ENCODE assay signal across 8 mouse cellular contexts in the genomic region with DNA sequence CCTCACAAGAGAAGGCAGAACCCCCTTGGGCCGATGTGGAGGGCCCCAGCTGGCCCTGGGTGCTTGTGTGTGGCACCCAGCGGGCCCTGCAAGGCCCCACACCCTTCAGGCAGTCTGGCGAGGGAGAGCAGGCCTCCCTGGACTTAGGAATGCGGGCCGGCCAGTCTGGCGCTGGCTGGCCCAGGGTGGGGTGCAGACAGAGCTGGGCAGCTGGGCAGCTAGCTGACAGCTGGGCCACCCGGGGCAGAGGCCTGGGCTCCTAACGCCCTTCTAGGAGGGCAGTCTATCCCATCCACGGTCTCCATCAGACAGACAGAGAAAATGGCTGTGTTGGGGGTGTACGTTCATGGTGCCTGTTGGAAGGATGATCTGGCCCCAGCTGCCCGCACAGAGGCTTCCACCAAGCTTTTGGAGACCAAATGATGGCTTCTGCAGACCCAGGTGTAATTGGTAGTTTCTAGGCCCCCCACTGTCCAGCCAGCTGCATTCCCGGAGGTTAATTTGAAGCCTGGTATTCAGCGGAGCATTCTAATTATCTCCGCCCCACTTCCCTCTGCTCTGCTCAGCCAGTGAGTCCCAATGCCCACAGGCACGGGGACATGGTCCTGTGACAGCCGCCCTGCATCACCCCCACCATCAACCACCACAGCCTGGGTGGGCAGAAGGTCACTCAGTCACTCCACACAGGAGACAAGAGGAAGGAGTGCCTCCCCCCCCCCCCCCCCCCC. TPM values are rescaled to one million over a fixed set of nuclear protein-coding genes. Genes with fewer than 3 reads are reported as not detected.
DNase-seq lines count a peak whose midpoint lies in the region; ATAC-seq lines count a peak whose summit lies in the region.

No protein-coding gene starts in this region.

- no peak overlapping the region for H3K4me2 ChIP-seq in forebrain, embryonic 15.5 days (replicated peaks)
- no peak overlapping the region for H3K4me2 ChIP-seq in midbrain, embryonic 14.5 days (ENCODE audit: low read length)

- peak overlapping the region; percentile 39 for H3K27ac ChIP-seq in forebrain, embryonic 15.5 days (replicated peaks)
- no peak overlapping the region for H3K27ac ChIP-seq in midbrain, embryonic 14.5 days (replicated peaks; ENCODE audit: low read depth, low read length)

- peaks cover 2% of the 10 kb centered on the region; the same call in 1 of the 2 replicates for H3K36me3 ChIP-seq in forebrain, embryonic 15.5 days
- peaks cover 23% of the 10 kb centered on the region for H3K36me3 ChIP-seq in midbrain, embryonic 14.5 days (ENCODE audit: control insufficient read depth, insufficient read depth, low read length)

- 15% methylated on average over 16 of the region's 16 CpGs for WGBS in forebrain, embryonic 15.5 days
- WGBS in midbrain, embryonic 14.5 days = 17% methylated on average over 16 of the region's 16 CpGs

- H3K27me3 ChIP-seq in forebrain, embryonic 15.5 days = no peaks in the 10 kb centered on the region
- no peaks in the 10 kb centered on the region for H3K27me3 ChIP-seq in midbrain, embryonic 14.5 days (ENCODE audit: control insufficient read depth, insufficient read depth, low read length)

- no peaks in the 10 kb centered on the region for H3K9me3 ChIP-seq in forebrain, embryonic 15.5 days
- no peaks in the 10 kb centered on the region for H3K9me3 ChIP-seq in midbrain, embryonic 14.5 days (ENCODE audit: control insufficient read depth, low read length)

- DNase-seq in cerebellum, postnatal 10 days = peak; percentile 53 to 54
- DNase-seq in cerebellum, adult 9-11 months = no peak
- peak; percentile 68 to 82 for DNase-seq in kidney, postnatal 4 days
- DNase-seq in midbrain, embryonic 14.5 days = peak; percentile 47
- DNase-seq in cerebellum, adult 11 months = no peak
- DNase-seq in T-cell, adult 2 months (ENCODE audit: low spot score) = no peak
- no peak for DNase-seq in right cerebral cortex, postnatal 36 days (ENCODE audit: low spot score in 2 of 2)

- no peak overlapping the region for H3K4me3 ChIP-seq in forebrain, embryonic 15.5 days
- H3K4me3 ChIP-seq in midbrain, embryonic 14.5 days (replicated peaks; ENCODE audit: low read depth, low read length) = no peak overlapping the region

- H3K9ac ChIP-seq in forebrain, embryonic 15.5 days (replicated peaks) = no peak overlapping the region
- no peak overlapping the region; the same call in 1 of the 2 replicates for H3K9ac ChIP-seq in midbrain, embryonic 14.5 days (replicated peaks; ENCODE audit: low read length)

- peaks cover 12% of the 10 kb centered on the region for H3K4me1 ChIP-seq in forebrain, embryonic 15.5 days
- H3K4me1 ChIP-seq in midbrain, embryonic 14.5 days (ENCODE audit: control insufficient read depth, insufficient read depth, low read length) = 0 out of 2 replicates have a peak, but pooled peaks cover 6% of the 10 kb centered on the region

- ATAC-seq in forebrain, embryonic 15.5 days (replicated peaks) = peak; percentile 57; the same call in 1 of the 2 replicates
- ATAC-seq in midbrain, embryonic 14.5 days (ENCODE audit: low FRiP score, low TSS enrichment) = 0 out of 2 replicates have a peak, but pooled peaks have one; percentile 58

RNA-seq across cellular contexts. Expression of a gene that starts 14.3 kb away (rescaled TPM):
- polyA plus RNA-seq in forebrain, embryonic 15.5 days (2015; fragmentation: Nextera tagmentation; extraction: Ambion mirVana) = 89.2 and 94.3 TPM in 2 replicates
- polyA plus RNA-seq in midbrain, embryonic 14.5 days (2014; fragmentation: Nextera tagmentation; extraction: Ambion mirVana) = 89.6 and 117 TPM in 2 replicates

RNA-seq across cellular contexts. Expression of a gene that starts 18.8 kb away (rescaled TPM):
- 2.7 and 3.1 TPM in 2 replicates for polyA plus RNA-seq in forebrain, embryonic 15.5 days (2015; fragmentation: Nextera tagmentation; extraction: Ambion mirVana)
- polyA plus RNA-seq in midbrain, embryonic 14.5 days (2014; fragmentation: Nextera tagmentation; extraction: Ambion mirVana) = 2.4 and 4.0 TPM in 2 replicates

RNA-seq across cellular contexts. Expression of a gene that starts 24.7 kb away (rescaled TPM):
- 272 and 277 TPM in 2 replicates for polyA plus RNA-seq in forebrain, embryonic 15.5 days (2015; fragmentation: Nextera tagmentation; extraction: Ambion mirVana)
- 220 and 229 TPM in 2 replicates for polyA plus RNA-seq in midbrain, embryonic 14.5 days (2014; fragmentation: Nextera tagmentation; extraction: Ambion mirVana)

RNA-seq across cellular contexts. Expression of a gene that starts 24.8 kb away (rescaled TPM):
- polyA plus RNA-seq in forebrain, embryonic 15.5 days (2015; fragmentation: Nextera tagmentation; extraction: Ambion mirVana) = 0.50 and 0.63 TPM in 2 replicates
- polyA plus RNA-seq in midbrain, embryonic 14.5 days (2014; fragmentation: Nextera tagmentation; extraction: Ambion mirVana) = 0.39 and 0.53 TPM in 2 replicates

RNA-seq across cellular contexts. Expression of a gene that starts 28.9 kb away (rescaled TPM):
- polyA plus RNA-seq in forebrain, embryonic 15.5 days (2015; fragmentation: Nextera tagmentation; extraction: Ambion mirVana) = 2.2 and 2.7 TPM in 2 replicates
- polyA plus RNA-seq in midbrain, embryonic 14.5 days (2014; fragmentation: Nextera tagmentation; extraction: Ambion mirVana) = 2.4 and 2.9 TPM in 2 replicates

Comparison
In these comparisons a context has a peak if more than half of its experiments do, and no peak if none do; other contexts are left out.
1. DNase-seq: peak in cerebellum, postnatal 10 days (2 of 2), kidney, postnatal 4 days (2 of 2) and midbrain, embryonic 14.5 days (single experiment); none in cerebellum, adult 9-11 months (single experiment), cerebellum, adult 11 months (single experiment), T-cell, adult 2 months (single experiment) and right cerebral cortex, postnatal 36 days (0 of 2).